Mouse (Mus musculus): Measurements from ENCODE around the gene Iffo2. TPM values are rescaled to one million over a fixed set of nuclear protein-coding genes. Genes with fewer than 3 reads are reported as not detected.

Iffo2 gene
- polyA plus RNA-seq, 1 experiment from 2014 or later = 3.5 TPM

DNA sequence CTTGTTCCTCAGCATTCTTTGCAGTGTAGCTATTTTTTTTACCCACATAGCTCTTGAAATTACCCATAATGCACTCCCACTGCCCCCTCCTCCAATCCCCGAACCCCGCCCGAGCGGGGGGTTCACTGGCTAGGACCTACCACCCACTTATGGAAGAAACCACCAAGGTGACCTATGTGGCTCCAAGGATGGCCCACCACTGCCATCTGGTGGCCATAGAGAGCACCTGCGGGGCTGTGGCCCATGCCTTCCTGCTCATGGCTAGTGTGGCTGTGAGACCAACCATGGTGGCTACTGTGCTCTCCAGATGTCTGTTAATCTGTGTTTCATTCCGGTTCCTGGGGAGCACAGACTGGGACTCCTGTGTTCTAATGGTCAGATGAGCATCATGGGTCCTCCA lies 139.5 kb downstream of the Iffo2 start:
- H3K4me2 ChIP-seq (ENCODE audit: low read length) = no peak overlapping the region
- no peak overlapping the region for H3K4me3 ChIP-seq (ENCODE audit: low read depth, low read length)
- H3K27ac ChIP-seq (ENCODE audit: low read length) = no peak overlapping the region
- no peak overlapping the region for H3K9ac ChIP-seq (ENCODE audit: low read depth, low read length)
- no peaks in the 10 kb centered on the region for H3K36me3 ChIP-seq (ENCODE audit: control insufficient read depth, insufficient read depth, low read length)
- H3K9me3 ChIP-seq (replicated peaks; ENCODE audit: control insufficient read depth, low read length, poor library complexity, severe bottlenecking) = no peaks in the 10 kb centered on the region
- WGBS = 12% methylated on average over 6 of the region's 6 CpGs
- no peak for ATAC-seq
- H3K27me3 ChIP-seq (ENCODE audit: control insufficient read depth, insufficient read depth, low read depth, low read length) = no peaks in the 10 kb centered on the region
- no peaks in the 10 kb centered on the region for H3K4me1 ChIP-seq (ENCODE audit: control insufficient read depth, insufficient read depth, low read length)

Small RNA genes within 50 kb of the gene (microRNA-seq; reads per million reads assigned to microRNA genes)
- gene Gm25571 = not detected
- gene Mir7020 = not detected

Other genes with a start within 250 kb of the Iffo2 start
- gene Pqlc2, start 219.8 kb upstream of the Iffo2 start, polyA plus RNA-seq (2015; fragmentation: Nextera tagmentation; extraction: Ambion mirVana) = 14.4 and 15.1 TPM in 2 replicates
- 58.7 and 66.6 TPM in 2 replicates for gene Akr7a5, start 219.8 kb upstream of the Iffo2 start, polyA plus RNA-seq (2015; fragmentation: Nextera tagmentation; extraction: Ambion mirVana)
- 81.8 and 82.1 TPM in 2 replicates for gene Mrto4, start 178.0 kb upstream of the Iffo2 start, polyA plus RNA-seq (2015; fragmentation: Nextera tagmentation; extraction: Ambion mirVana)
- gene Emc1, start 178.0 kb upstream of the Iffo2 start, polyA plus RNA-seq (2015; fragmentation: Nextera tagmentation; extraction: Ambion mirVana) = 47.7 and 49.4 TPM in 2 replicates
- gene Ubr4, start 177.9 kb upstream of the Iffo2 start, polyA plus RNA-seq (2015; fragmentation: Nextera tagmentation; extraction: Ambion mirVana) = 78.6 and 86.2 TPM in 2 replicates
- not detected in 2 replicates for gene Gm21969, start 72.6 kb downstream of the Iffo2 start, polyA plus RNA-seq (2015; fragmentation: Nextera tagmentation; extraction: Ambion mirVana)
- 23.5 and 27.0 TPM in 2 replicates for gene Aldh4a1, start 92.3 kb downstream of the Iffo2 start, polyA plus RNA-seq (2015; fragmentation: Nextera tagmentation; extraction: Ambion mirVana)
- not detected in 2 replicates for gene Tas1r2, start 123.0 kb downstream of the Iffo2 start, polyA plus RNA-seq (2015; fragmentation: Nextera tagmentation; extraction: Ambion mirVana)

Data from midbrain, embryonic 16.5 days (tissue).